Comparison of ENCODE assay signal across 14 mouse cellular contexts in the genomic region with DNA sequence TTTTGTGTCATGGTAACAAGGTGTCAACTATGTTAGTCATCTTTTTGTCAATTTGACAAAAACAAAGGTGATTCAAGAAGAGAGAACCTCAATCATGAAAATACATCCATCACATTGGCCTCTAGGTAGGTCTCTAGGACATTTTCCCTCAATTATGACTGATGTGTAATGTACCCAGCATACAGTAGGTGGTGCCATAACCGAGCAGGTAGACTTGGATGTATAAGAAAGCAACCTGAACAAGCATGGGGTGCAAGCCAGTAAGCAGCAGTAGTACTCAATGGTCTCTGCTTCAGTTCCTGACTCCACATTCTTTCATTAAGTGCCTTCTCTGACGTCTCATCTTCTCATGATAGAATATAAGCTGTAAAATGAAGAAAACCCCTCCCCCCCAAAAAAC.
DNase-seq lines count a peak whose midpoint lies in the region; ATAC-seq and TF ChIP-seq lines count a peak whose summit lies in the region.
"Had no signal": no experiment of that assay in that cellular context is flagged by ENCODE, and none has a peak within 500 bp of the region (broad histone marks: within the 10 kb centered on the region; RNA-seq: fewer than 3 reads in every experiment).

No protein-coding gene starts in this region.

- TF ChIP-seq RAD21 in MEL (IDR thresholded peaks at IDR 0.05; ENCODE audit: low read depth, low read length) = peak; percentile 10

- H3K79me2 ChIP-seq in MEL (ENCODE audit: control insufficient read depth, insufficient read depth, low read length, poor library complexity) = no peaks in the 10 kb centered on the region

- intact Hi-C loops in heart, postnatal 25 days (cut with DNase I) = loop anchor here (2.0 kb wide), 1 partner anchor 71 kb away; no protein-coding TSS in a partner anchor

- H3K9ac ChIP-seq in heart, postnatal 0 days (replicated peaks; ENCODE audit: low read depth, low read length) = no peak overlapping the region
- no peak overlapping the region for H3K9ac ChIP-seq in MEL (ENCODE audit: control insufficient read depth, low read depth, low read length, poor library complexity, severe bottlenecking)
- H3K9ac ChIP-seq in forebrain, embryonic 13.5 days = no peak overlapping the region
- H3K9ac ChIP-seq: midbrain, embryonic 12.5 days had no signal

- DNase-seq in heart, postnatal 0 days (ENCODE audit: low spot score) = no peak
- DNase-seq in heart, postnatal 25 days (ENCODE audit: low spot score) = no peak
- DNase-seq in right cerebral cortex, adult 18-20 months = peak; percentile 13
- DNase-seq in right cerebral cortex, postnatal 10 days (ENCODE audit: low spot score in 2 of 2) = no peak
- DNase-seq in MEL (ENCODE audit: low read depth, low spot score) = no peak
- no peak for DNase-seq in lung, postnatal 10 days
- DNase-seq: cerebellum, adult 9-11 months; gastrocnemius, postnatal 10 days; kidney, postnatal 14 days; spleen, adult 18-20 months had no signal

- no peak overlapping the region for H3K4me2 ChIP-seq in heart, postnatal 0 days (ENCODE audit: low read depth, low read length)
- H3K4me2 ChIP-seq in forebrain, embryonic 13.5 days = no peak overlapping the region
- H3K4me2 ChIP-seq: liver, embryonic 11.5 days; midbrain, embryonic 12.5 days had no signal

- WGBS in heart, postnatal 0 days = 40% methylated on average over 2 of the region's 2 CpGs
- 71% methylated on average over 2 of the region's 2 CpGs for WGBS in forebrain, embryonic 13.5 days

- H3K4me3 ChIP-seq in heart, postnatal 0 days (ENCODE audit: low read depth, low read length) = no peak overlapping the region
- H3K4me3 ChIP-seq in MEL (ENCODE audit: control insufficient read depth in 1 of 2, insufficient read depth in 1 of 2, low read depth in 2 of 2, low read length in 2 of 2) = no peak overlapping the region
- H3K4me3 ChIP-seq in forebrain, embryonic 13.5 days = no peak overlapping the region
- H3K4me3 ChIP-seq: midbrain, embryonic 12.5 days had no signal

- H3K4me1 ChIP-seq in heart, postnatal 0 days (ENCODE audit: control insufficient read depth, insufficient read depth) = no peaks in the 10 kb centered on the region
- no peaks in the 10 kb centered on the region for H3K4me1 ChIP-seq in MEL (ENCODE audit: control insufficient read depth in 1 of 2, insufficient read depth in 2 of 2, low read length in 2 of 2)
- peaks cover 4% of the 10 kb centered on the region; the same call in 1 of the 2 replicates for H3K4me1 ChIP-seq in forebrain, embryonic 13.5 days
- H3K4me1 ChIP-seq: midbrain, embryonic 12.5 days had no signal

- no peak overlapping the region for H3K27ac ChIP-seq in heart, postnatal 0 days (ENCODE audit: low read depth)
- no peak overlapping the region for H3K27ac ChIP-seq in MEL (ENCODE audit: control insufficient read depth, low read depth, low read length)
- no peak overlapping the region for H3K27ac ChIP-seq in forebrain, embryonic 13.5 days
- H3K27ac ChIP-seq: midbrain, embryonic 12.5 days had no signal

- TF ChIP-seq CTCF in heart, postnatal 0 days (IDR thresholded peaks at IDR 0.05; ENCODE audit: low read depth) = peak; percentile 39
- peak in 1 of 3 experiments; percentile 21; a peak in 1 of 6 replicates for TF ChIP-seq CTCF in MEL (IDR thresholded peaks at IDR 0.05 in 2 of 3, conservative IDR thresholded peaks at IDR 0.05 in 1 of 3; ENCODE audit: control insufficient read depth in 1 of 3, insufficient read depth in 1 of 3, low read depth in 2 of 3, low read length in 3 of 3, poor library complexity in 1 of 3, severe bottlenecking in 1 of 3)

- H3K9me3 ChIP-seq in heart, postnatal 0 days (replicated peaks; ENCODE audit: control insufficient read depth, low read length) = no peaks in the 10 kb centered on the region
- H3K9me3 ChIP-seq in MEL (replicated peaks; ENCODE audit: insufficient read depth, low read length) = no peaks in the 10 kb centered on the region
- H3K9me3 ChIP-seq in forebrain, embryonic 13.5 days (replicated peaks) = no peaks in the 10 kb centered on the region
- H3K9me3 ChIP-seq: midbrain, embryonic 12.5 days had no signal

- no peak for ATAC-seq in heart, postnatal 0 days (ENCODE audit: insufficient read depth, low read depth)
- ATAC-seq in forebrain, embryonic 13.5 days = no peak
- ATAC-seq: forebrain, embryonic 14.5 days had no signal

- no peak for TF ChIP-seq EP300 in heart, postnatal 0 days (IDR thresholded peaks at IDR 0.05; ENCODE audit: low read depth)
- TF ChIP-seq EP300 in MEL (IDR thresholded peaks at IDR 0.05; ENCODE audit: low read depth in 1 of 2, low read length in 2 of 2) = no peak

- no peak for TF ChIP-seq POLR2A in MEL (IDR thresholded peaks at IDR 0.05; ENCODE audit: control insufficient read depth in 1 of 2, insufficient read depth in 1 of 2, low read depth in 1 of 2, low read length in 2 of 2, poor library complexity in 1 of 2)

- H3K36me3 ChIP-seq in heart, postnatal 0 days (replicated peaks; ENCODE audit: control insufficient read depth, insufficient read depth, low read length) = no peaks in the 10 kb centered on the region
- H3K36me3 ChIP-seq in MEL (ENCODE audit: control insufficient read depth in 1 of 2, insufficient read depth in 2 of 2, low read length in 2 of 2) = no peaks in the 10 kb centered on the region
- no peaks in the 10 kb centered on the region for H3K36me3 ChIP-seq in forebrain, embryonic 13.5 days (ENCODE audit: poor library complexity, severe bottlenecking)
- H3K36me3 ChIP-seq: midbrain, embryonic 12.5 days had no signal

- H3K27me3 ChIP-seq in heart, postnatal 0 days (ENCODE audit: control insufficient read depth, insufficient read depth, low read length) = no peaks in the 10 kb centered on the region
- no peaks in the 10 kb centered on the region for H3K27me3 ChIP-seq in MEL (ENCODE audit: control insufficient read depth in 1 of 2, insufficient read depth in 2 of 2, low read length in 2 of 2)
- no peaks in the 10 kb centered on the region for H3K27me3 ChIP-seq in forebrain, embryonic 13.5 days
- H3K27me3 ChIP-seq: midbrain, embryonic 12.5 days had no signal

TF ChIP-seq in MEL, 35 proteins besides CTCF, POLR2A, EP300 and RAD21:
- TF ChIP-seq MYC (IDR thresholded peaks at IDR 0.05; ENCODE audit: low read depth, low read length) (no peak), CHD2 (IDR thresholded peaks at IDR 0.05; ENCODE audit: low read length) (no peak), MAZ (IDR thresholded peaks at IDR 0.05; ENCODE audit: low read depth, low read length) (no peak), TBP (IDR thresholded peaks at IDR 0.05; ENCODE audit: low read depth, low read length) (no peak), CHD1 (IDR thresholded peaks at IDR 0.05; ENCODE audit: low read depth, low read length) (no peak), ELF1 (IDR thresholded peaks at IDR 0.05; ENCODE audit: low read depth, low read length) (no peak), TAL1 (IDR thresholded peaks at IDR 0.05; ENCODE audit: low read length) (no peak), TCF12 (IDR thresholded peaks at IDR 0.05; ENCODE audit: low read depth, low read length) (no peak), JUND (IDR thresholded peaks at IDR 0.05; ENCODE audit: low read depth, low read length) (no peak), E2F4 (IDR thresholded peaks at IDR 0.05; ENCODE audit: borderline replicate concordance, low read depth, low read length) (no peak), USF2 (IDR thresholded peaks at IDR 0.05; ENCODE audit: borderline replicate concordance in 1 of 2, insufficient read depth in 1 of 2, low read depth in 1 of 2, low read length in 2 of 2) (no peak), BHLHE40 (IDR thresholded peaks at IDR 0.05; ENCODE audit: borderline replicate concordance, low read depth, low read length) (no peak), ETS1 (IDR thresholded peaks at IDR 0.05; ENCODE audit: low read depth, low read length) (no peak), ZC3H11A (IDR thresholded peaks at IDR 0.05; ENCODE audit: low read depth, low read length) (no peak), MAX (IDR thresholded peaks at IDR 0.05; ENCODE audit: low read length) (no peak), SMC3 (IDR thresholded peaks at IDR 0.05; ENCODE audit: low read depth, low read length) (no peak), POLR2AphosphoS2 (IDR thresholded peaks at IDR 0.05; ENCODE audit: low read length) (no peak), ZNF384 (IDR thresholded peaks at IDR 0.05; ENCODE audit: low read depth, low read length) (no peak), GABPA (IDR thresholded peaks at IDR 0.05; ENCODE audit: low read depth, low read length) (no peak)
